Mouse (Mus musculus) c-Kit-positive CD71-positive TER-119-negative erythroid progenitor cells, embryonic 14.5 days (primary cell): ENCODE data around the gene Ccna1.
A peak's percentile ranks its signal among the peaks of the same experiment; 100 is the strongest.

ENCODE experiments used
- DNase-seq: peaks from one replicate; pipeline ENCODE4 v3.0.0-alpha.2; 2013; ENCODE audit warnings: low read depth

The Ccna1 gene

DNA sequence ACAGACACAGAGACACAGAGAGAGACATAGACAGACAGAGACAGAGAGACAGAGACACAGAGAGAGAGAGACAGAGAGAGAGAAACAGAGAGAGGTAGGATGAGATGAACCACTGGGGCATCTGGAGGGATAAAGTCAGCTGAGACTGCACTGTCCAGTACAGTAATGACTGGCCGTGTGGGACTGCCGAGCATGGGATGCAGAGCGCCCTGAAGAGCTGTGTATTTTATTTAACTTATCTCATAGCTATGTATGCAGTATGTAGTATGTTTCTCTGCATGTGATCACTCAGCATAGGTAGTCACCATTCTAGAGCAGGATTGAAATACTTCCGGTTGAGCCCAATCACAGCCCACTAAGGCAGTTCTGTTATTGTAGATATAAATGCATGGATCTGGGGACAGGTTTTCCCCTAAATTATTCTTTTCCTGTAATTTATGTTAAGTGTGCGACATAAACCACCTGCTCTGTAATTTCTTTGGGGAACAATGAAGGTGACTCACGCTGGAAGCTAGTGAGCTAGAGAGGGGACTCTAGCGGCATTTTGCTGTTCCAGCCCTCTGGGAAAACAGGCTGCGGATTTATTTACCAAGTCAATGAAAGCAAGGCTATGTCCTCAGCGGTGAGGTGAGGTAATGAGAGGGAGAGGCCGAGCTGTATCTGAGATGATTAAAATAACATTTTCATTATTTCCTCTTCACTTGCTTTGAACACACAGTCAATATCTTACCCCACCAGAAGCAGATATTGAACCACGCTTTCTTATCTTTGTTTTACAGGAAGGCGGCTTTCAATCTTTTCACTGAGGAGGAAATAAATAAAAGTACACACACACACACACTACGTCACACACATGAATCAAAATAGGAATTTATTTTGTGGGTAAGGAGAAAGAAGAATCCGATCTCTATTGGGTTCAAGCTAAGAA lies 10.7 kb upstream of the Ccna1 start:
- DNase-seq, result no peak

GRCm38 (mm10) chr3:55064396-55064795 lies 9.1 kb upstream of the Ccna1 start:
- DNase-seq, result peak; percentile 24

DNA sequence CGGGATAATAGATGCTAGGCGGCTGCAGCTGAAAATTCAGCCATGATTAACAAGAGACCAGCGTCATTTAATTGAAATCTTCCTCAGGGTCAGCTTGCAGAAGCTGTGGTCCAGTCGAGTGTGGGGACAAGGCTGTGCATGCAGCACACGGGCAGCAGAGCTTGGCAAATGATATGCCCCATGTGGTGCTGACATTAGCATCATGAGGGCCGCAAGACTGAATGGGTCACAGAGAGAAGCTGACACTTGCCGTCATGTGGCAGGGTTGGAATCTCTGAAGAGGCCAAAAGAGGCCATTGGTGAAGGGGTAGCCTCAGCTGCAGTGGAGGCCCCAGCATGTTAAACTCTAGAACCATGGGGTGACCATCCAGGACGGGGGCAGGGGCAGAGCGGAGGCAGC lies 7.4 kb upstream of the Ccna1 start:
- DNase-seq, result no peak

- no peak for DNase-seq
Measured at GRCm38 (mm10) chr3:55056376-55056775, 1.1 kb upstream of the Ccna1 start.

DNA sequence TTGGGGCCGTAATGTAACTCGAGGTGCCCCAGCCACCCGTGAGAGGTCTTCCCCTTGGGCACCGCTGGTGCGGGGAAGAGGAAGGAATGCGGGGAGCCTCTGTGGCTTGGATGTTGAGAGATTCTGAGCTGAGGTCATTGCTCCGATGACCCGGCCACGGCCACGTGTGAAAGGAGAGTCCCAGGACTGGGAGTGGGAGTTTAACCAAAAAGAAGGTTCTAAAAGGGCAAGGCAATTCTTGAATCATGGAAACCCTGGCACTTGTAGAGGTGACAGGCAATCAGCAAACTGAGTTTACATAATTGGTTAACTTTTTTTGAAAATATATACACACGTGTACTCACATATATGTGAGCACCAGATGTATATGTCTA lies 433 bp upstream of the Ccna1 start:
- DNase-seq, result no peak

DNA sequence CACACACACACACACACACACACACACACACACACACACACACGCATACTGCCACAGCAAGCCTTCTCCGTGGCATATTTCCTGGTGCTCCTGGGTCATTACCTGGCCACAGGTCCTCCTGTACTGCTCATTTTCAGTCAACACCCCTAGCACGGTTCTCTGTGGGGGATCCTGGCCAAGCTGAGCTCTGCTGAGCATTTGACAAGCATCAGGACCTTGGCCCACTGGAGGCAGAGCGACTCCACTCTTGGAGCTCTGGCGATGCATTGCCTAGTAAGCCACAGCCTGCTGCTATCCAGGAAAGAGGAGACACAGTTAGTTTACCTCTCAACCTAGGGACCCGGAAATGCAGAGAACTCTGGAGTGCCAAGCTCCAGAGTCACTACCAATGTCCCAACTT lies 1.1 kb downstream of the Ccna1 start:
- DNase-seq, result no peak

DNA sequence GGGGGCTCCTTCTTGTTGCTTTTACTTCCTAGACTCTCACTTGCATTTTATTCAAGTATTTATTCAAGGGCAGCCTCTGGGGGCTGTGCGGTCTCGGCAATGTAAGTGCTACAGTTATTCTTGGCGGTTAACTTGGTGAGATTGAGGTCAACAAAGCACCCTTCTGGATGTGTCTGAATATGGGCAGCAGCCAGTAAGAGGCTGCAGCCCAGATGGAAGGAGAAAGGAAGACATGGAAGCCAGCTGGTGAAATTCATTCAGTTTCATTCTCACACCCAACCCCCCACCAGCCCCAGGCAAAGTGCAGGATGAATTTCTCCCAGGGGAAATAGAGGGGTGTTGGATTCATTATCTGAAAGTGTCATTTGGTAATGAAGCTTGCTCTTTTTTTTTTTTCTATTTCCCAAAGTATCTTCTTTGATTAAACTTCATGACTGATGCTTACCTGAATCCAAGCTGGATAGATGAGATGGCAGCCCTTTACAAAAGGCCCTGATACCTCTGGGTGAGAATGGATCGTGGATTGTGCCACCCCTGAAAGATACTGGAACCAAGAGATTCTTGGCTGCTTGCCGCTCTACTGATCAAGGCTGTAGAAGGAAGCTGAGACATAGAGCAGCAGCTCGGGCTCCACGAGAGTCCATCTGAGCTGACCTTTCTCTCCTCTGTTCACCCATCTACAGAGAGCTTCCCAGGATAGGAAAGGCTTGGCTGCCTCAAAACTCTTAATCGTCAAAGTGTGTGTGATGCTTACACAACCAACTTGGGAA lies 10.5 kb downstream of the Ccna1 start:
- DNase-seq, result no peak

DNA sequence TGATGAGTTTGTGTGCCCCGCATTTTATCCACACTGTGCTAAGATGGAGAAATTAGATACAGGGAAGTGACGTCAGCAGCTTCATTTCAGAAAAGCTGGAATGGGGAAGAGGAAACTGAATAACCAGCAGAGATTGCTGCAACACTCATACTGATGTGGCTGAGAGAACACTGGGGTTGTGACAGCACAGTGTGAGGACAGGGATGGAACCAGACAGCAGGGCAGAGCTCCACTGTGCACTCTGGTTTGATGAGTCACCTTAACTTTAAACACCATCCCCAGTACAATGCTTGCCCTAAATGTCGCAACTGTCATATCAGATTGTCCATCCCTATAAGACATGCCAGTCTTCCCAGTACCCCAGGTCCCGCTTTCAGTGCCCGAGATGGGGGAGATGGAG lies 17.7 kb downstream of the Ccna1 start:
- DNase-seq, result no peak

- no peak for DNase-seq
Measured at GRCm38 (mm10) chr3:55027271-55027840, 27.9 kb downstream of the Ccna1 start.

DNA sequence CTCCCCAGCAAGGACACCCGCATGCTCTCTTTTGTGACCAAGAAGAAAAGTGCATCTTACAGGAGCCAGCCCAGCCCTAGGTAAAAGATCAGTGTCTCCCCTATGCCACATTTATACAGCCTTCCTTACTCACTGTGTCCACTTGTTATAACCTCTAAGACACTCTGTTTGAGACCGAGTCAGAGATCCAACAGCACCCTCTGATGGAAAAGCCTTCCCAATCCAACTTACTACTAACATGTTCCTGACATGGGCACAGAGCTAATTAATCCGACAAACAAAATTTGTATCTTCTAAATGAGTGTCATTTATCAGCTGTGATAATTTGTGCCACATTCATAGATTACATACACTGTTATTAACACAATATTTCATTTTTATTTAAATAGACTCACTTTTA lies 29.8 kb downstream of the Ccna1 start:
- DNase-seq, result no peak

DNA sequence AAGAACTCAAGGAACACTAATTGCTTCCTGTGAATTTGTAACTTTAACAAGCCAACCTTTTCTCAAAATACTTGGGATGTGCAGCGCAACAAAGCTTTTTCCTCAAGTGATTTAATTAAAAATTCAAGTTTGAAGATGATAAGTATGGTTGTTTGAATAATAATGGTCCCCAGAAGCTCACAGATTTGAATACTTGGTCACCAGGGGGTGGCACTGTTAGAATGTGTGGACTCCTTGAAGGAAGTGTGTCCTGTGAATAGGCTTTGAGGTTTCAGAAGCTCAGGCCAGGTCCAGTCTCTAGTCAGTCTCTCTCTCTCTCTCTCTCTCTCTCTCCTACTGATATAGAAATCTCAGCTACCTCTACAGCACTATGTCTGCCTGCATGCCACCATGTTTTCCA lies 32.0 kb downstream of the Ccna1 start:
- DNase-seq, result no peak

DNA sequence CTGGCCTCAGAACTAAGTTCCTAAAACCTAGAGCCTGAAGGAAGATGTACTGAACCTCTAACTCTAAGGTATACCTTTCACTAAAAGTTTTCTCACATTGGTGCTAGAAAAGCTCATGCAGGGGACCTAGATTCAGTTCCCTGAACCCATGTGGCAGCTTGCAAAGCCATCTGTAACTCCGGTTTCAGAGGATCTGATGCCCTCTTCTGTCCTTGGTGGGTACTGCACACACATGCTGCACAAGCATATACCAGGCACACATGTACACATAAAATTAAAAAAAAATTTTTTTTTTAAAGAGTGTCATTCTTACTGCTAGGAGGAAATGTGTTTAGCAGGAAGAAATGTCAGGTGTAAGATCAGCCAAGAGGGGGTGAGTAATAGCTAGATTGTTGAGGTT lies 33.1 kb downstream of the Ccna1 start:
- no peak for DNase-seq

GRCm38 (mm10) chr3:55012536-55012935 lies 42.8 kb downstream of the Ccna1 start:
- DNase-seq, result no peak

GRCm38 (mm10) chr3:55011681-55012080 lies 43.6 kb downstream of the Ccna1 start:
- DNase-seq, result no peak

GRCm38 (mm10) chr3:55008965-55009741 lies 46.1 kb downstream of the Ccna1 start:
- no peak for DNase-seq

DNA sequence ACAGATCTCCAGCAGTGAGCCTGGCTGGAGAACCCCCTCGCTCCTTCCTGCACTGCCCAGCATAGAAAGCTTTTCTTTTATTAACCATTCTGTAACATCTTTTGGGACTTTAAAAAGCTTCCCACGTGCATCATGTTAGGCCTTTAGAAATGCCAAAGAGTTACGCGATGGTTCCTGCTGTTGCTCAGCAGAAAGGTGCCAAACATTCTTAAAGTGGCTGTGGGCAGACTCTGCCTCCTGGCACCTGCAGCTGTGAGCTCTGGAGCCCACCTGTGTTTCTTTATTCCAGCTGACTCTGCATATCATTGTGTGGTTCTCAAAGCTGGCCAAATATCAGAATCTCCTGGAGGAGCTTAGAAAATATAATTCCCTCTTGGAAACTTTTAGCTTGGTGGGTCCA lies 51.3 kb downstream of the Ccna1 start:
- no peak for DNase-seq

GRCm38 (mm10) chr3:55001677-55002076 lies 53.6 kb downstream of the Ccna1 start:
- no peak for DNase-seq
